In genomic region chr7:4964272-4964671, GRCm38 (mm10) we compare ENCODE assay signal across 8 mouse cellular contexts. TPM values are rescaled to one million over a fixed set of nuclear protein-coding genes. Genes with fewer than 3 reads are reported as not detected.
DNase-seq lines count a peak whose midpoint lies in the region; ATAC-seq lines count a peak whose summit lies in the region.

TSS of gene Sbk2 (minus strand) at chr7:4964406.

- 3% methylated on average over 10 of the region's 10 CpGs for WGBS in intestine, embryonic 14.5 days

- H3K4me2 ChIP-seq in intestine, embryonic 14.5 days (ENCODE audit: low read length) = peak within 1 kb of the TSS; percentile 29

- peak; percentile 81 for ATAC-seq in intestine, embryonic 14.5 days (replicated peaks; ENCODE audit: low FRiP score, low TSS enrichment, low read depth)
- ATAC-seq in megakaryocyte progenitor cell, adult 5-6 weeks (replicated peaks; ENCODE audit: poor library complexity) = peak; percentile 99

- H3K9ac ChIP-seq in intestine, embryonic 14.5 days (ENCODE audit: low read length) = no peak within 1 kb of the TSS

- H3K4me3 ChIP-seq in intestine, embryonic 14.5 days (ENCODE audit: low read depth, low read length) = no peak within 1 kb of the TSS

- no peaks in the 10 kb centered on the region for H3K36me3 ChIP-seq in intestine, embryonic 14.5 days (ENCODE audit: control insufficient read depth, insufficient read depth, low read length)

- intact Hi-C loops in left cerebral cortex, postnatal 10 days (cut with DNase I) = no loop called here

- H3K27me3 ChIP-seq in intestine, embryonic 14.5 days (replicated peaks; ENCODE audit: control insufficient read depth, insufficient read depth, low read length) = 0 out of 2 replicates have a peak, but pooled peaks cover 4% of the 10 kb centered on the region

- DNase-seq in adrenal gland, adult (ENCODE audit: inconsistent age in 2 of 2, low spot score in 1 of 2) = peak; percentile 88 to 95
- peak; percentile 73 for DNase-seq in embryo, embryonic 10.5 days (ENCODE audit: low spot score)
- peak; percentile 81 for DNase-seq in gastrocnemius, postnatal 25 days
- DNase-seq in intestine, embryonic 14.5 days (ENCODE audit: low spot score) = peak; percentile 86
- DNase-seq in left cerebral cortex, postnatal 10 days (ENCODE audit: extremely low spot score in 1 of 2, low spot score in 2 of 2) = peak; percentile 44 to 86
- DNase-seq in right cerebral cortex, postnatal 14 days = peak; percentile 76
- DNase-seq in urinary bladder, postnatal 36 days (ENCODE audit: low spot score in 2 of 2) = peak; percentile 67 to 78

- H3K9me3 ChIP-seq in intestine, embryonic 14.5 days (ENCODE audit: control insufficient read depth, low read length) = no peaks in the 10 kb centered on the region

- no peak within 1 kb of the TSS for H3K27ac ChIP-seq in intestine, embryonic 14.5 days (ENCODE audit: low read depth)

- H3K4me1 ChIP-seq in intestine, embryonic 14.5 days (replicated peaks; ENCODE audit: control insufficient read depth, insufficient read depth, low read length) = no peaks in the 10 kb centered on the region

RNA-seq across cellular contexts. Expression of gene Sbk2, which starts in this region (rescaled TPM):
- total RNA-seq in gastrocnemius, postnatal 25 days (2021) = 10 to 100 TPM; 29.0 to 60.0 TPM
- 0.23 and 0.26 TPM in 2 replicates for polyA plus RNA-seq in intestine, embryonic 14.5 days (2014; fragmentation: Nextera tagmentation; extraction: Ambion mirVana)
- not detected for total RNA-seq in left cerebral cortex, postnatal 10 days (2021)
- not detected in 2 replicates for total RNA-seq in megakaryocyte progenitor cell, adult 5-6 weeks (2015)
- total RNA-seq in megakaryocyte progenitor cell, adult 5-6 weeks (2017) = not detected in 2 replicates

Comparison
In these comparisons a context has a peak if more than half of its experiments do, and no peak if none do; other contexts are left out.
1. RNA of gene Sbk2 (total RNA-seq): 29.0 to 60.0 TPM in gastrocnemius, postnatal 25 days; not detected in left cerebral cortex, postnatal 10 days and not detected in megakaryocyte progenitor cell, adult 5-6 weeks; every median in the first group is over 10 times any median in the second.
2. Peak in DNase-seq, ATAC-seq and H3K4me2 ChIP-seq in intestine, embryonic 14.5 days; RNA of the gene not detected or under 1 TPM.
3. Peak in DNase-seq in left cerebral cortex, postnatal 10 days; RNA of the gene not detected or under 1 TPM.
4. Peak in ATAC-seq in megakaryocyte progenitor cell, adult 5-6 weeks; RNA of the gene not detected or under 1 TPM.
5. Peak in every context shown above with its lines, with median percentiles within 50 percentile points of each other: DNase-seq.